Mouse (Mus musculus) ovary, adult 10 weeks (tissue): Measurements from ENCODE around the gene Vmn2r44. TPM values are rescaled to one million over a fixed set of nuclear protein-coding genes. Genes with fewer than 3 reads are reported as not detected.

ENCODE experiments used
- polyA plus RNA-seq: library from polyadenylated mRNA; stranded (reverse); fragments of 350-450 nt; fragmentation: Illumina TruSeq; extraction: RNeasy Lipid Tissue Mini Kit (QIAGEN cat#74804); gene quantifications from one replicate; pipeline ENCODE4 v1.2.3, GENCODE M21; 2014

Vmn2r44 gene
- polyA plus RNA-seq: not detected

DNA sequence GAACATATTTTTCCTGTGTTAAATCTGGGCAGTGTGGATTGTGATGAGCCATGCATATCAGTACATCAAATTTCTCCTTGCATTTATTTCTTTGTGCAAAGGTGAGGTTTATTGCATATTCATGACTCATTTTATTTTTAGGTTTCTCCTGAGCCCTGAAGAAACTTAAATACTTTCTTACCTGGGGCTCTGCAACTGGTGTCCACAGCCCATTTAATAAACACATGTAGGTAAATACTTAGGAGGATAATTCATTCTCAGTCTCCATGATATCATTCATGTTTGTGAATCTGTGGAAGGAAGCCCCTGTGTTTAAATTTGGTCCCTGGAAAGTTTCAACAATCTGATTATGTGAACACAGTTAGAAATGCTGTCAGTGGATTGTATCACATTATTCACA, at the start of gene Vmn2r44:
Gene Vmn2r44 (minus strand): TSS at position 101 of the 400 bp plus-strand sequence.

Other genes starting within 250 kb of the Vmn2r44 start
- not detected for gene Vmn2r41, start 221.7 kb downstream of the Vmn2r44 start, polyA plus RNA-seq
- gene Vmn2r42, start 183.0 kb downstream of the Vmn2r44 start, polyA plus RNA-seq: not detected
- not detected for gene Vmn2r43, start 122.7 kb downstream of the Vmn2r44 start, polyA plus RNA-seq
- gene Vmn2r45, start 105.7 kb upstream of the Vmn2r44 start, polyA plus RNA-seq: not detected